Mouse (Mus musculus) intestine, embryonic 14.5 days (tissue): ENCODE measurements around the gene Hmx1. TPM values are rescaled to one million over a fixed set of nuclear protein-coding genes. Genes with fewer than 3 reads are reported as not detected.

Experiments used
- ATAC-seq: fragments of 200-750 bp; cut with Nextera tagmentation; replicated peaks from 2 replicates; pipeline ENCODE4 v1.8.0; 2017; ENCODE audit warnings: low read depth, moderate number of reproducible peaks, moderate TSS enrichment, moderate library complexity; ENCODE audit not compliant: low FRiP score, low TSS enrichment
- DNase-seq: peaks from one replicate; pipeline ENCODE4 v3.0.0-alpha.2; 2018; ENCODE audit warnings: low spot score
- H3K27ac ChIP-seq: fragments of 300-500 bp; sonication (generic); 2 replicates; pipeline ENCODE4 v1.5.1; 2014; ENCODE audit warnings: low read depth, mild to moderate bottlenecking, control low read depth
- H3K27me3 ChIP-seq: fragments of 300-500 bp; sonication (generic); replicated peaks from 2 replicates; pipeline ENCODE4 v1.6.1; 2014; ENCODE audit warnings: low read length, control low read depth; ENCODE audit not compliant: control insufficient read depth, insufficient read depth
- H3K36me3 ChIP-seq: fragments of 300-500 bp; sonication (generic); 2 replicates; pipeline ENCODE4 v1.6.1; 2014; ENCODE audit warnings: low read length, control low read depth; ENCODE audit not compliant: control insufficient read depth, insufficient read depth
- H3K4me1 ChIP-seq: fragments of 300-500 bp; sonication (generic); replicated peaks from 2 replicates; pipeline ENCODE4 v1.6.1; 2014; ENCODE audit warnings: low read length, control low read depth, mixed read lengths; ENCODE audit not compliant: control insufficient read depth, insufficient read depth
- H3K4me2 ChIP-seq: fragments of 300-500 bp; sonication (generic); 2 replicates; pipeline ENCODE4 v1.6.1; 2014; ENCODE audit warnings: low read length
- H3K4me3 ChIP-seq: fragments of 300-500 bp; sonication (generic); 2 replicates; pipeline ENCODE4 v1.5.1; 2014; ENCODE audit warnings: low read depth, low read length, control low read depth, mixed read lengths
- H3K9ac ChIP-seq: fragments of 300-500 bp; sonication (generic); 2 replicates; pipeline ENCODE4 v1.6.1; 2014; ENCODE audit warnings: mild to moderate bottlenecking, low read length
- H3K9me3 ChIP-seq: fragments of 300-500 bp; sonication (generic); 2 replicates; pipeline ENCODE4 v1.6.1; 2016; ENCODE audit warnings: low read length, control low read depth; ENCODE audit not compliant: control insufficient read depth
- WGBS: fragments of 180-500 bp; shearing (Covaris S2); extraction: QIAGEN DNeasy Blood & Tissue Kit; methylation state at CpG from one replicate; pipeline ENCODE4 v1.1.7; 2014; 5-methylcytosine and 5-hydroxymethylcytosine counted together
- polyA plus RNA-seq: library from polyadenylated mRNA; unstranded; fragments of >200 nt; fragmentation: Nextera tagmentation; extraction: Ambion mirVana; gene quantifications from 2 replicates; pipeline ENCODE4 v1.2.1, GENCODE M21; 2014

Gene Hmx1
- polyA plus RNA-seq, 1 experiment from 2014 or later, result not detected

DNA sequence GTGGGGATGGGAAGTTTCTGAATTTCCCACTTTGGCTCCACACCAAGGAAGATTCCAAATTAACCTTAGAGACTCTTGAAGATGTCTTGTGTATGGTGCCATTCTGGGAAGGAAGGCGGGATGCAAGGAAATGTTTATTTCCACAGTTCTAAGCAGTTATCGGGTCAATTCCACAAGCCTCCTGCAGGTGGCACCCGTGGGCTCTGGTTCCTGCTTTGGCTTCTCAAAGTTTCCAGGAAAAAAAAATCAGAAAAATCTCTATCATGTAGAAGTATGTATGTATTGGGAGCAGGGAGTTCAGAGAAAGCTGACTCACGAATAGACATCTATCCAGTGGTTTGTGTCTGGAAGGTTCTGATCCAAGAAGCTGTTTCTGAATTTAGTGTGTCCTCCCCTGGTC, 9.1 kb upstream of the Hmx1 start:
- peaks cover 94% of the 10 kb centered on the region for H3K27me3 ChIP-seq
- H3K27ac ChIP-seq, result no peak overlapping the region
- H3K4me3 ChIP-seq, result no peak overlapping the region
- no peaks in the 10 kb centered on the region for H3K9me3 ChIP-seq
- H3K9ac ChIP-seq, result no peak overlapping the region
- no peaks in the 10 kb centered on the region for H3K36me3 ChIP-seq
- no peak overlapping the region for H3K4me2 ChIP-seq
- 2% methylated on average over 4 of the region's 4 CpGs for WGBS
- DNase-seq (peak; percentile 84), ATAC-seq (no peak)
- H3K4me1 ChIP-seq, result no peaks in the 10 kb centered on the region

DNA sequence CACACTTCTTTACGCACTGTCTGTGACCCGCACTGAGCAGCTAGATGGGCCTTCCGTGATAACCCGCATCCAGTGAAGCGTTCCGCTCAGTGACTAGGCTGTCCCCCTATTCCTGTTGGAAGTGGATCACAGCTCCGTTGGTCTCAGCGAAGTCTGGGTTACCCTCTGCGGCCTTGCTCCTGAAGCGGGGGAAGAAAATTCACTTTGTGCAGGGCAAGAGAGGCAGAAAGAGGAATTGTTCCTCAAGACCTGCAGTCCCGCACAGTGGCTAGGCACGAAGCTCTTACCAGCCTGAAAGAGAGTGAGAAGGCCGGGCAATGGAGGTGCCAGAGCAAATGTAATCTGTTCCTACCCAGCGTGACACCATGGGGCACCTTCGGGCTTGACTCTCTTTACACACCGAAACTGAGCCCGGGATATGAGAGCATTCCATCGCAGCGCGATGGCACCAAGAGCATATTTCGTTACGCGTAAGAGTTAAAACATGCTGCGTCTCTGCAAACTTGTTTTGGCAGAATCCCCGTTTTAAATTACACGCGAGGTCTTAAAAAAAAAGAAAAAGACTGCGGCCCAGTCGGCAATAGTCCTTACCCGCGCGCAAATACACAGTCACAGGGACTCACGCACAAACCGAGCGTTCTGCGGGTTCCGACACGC, 946 bp upstream of the Hmx1 start:
- peak overlapping the region; percentile 72 for H3K4me2 ChIP-seq
- H3K27ac ChIP-seq, result no peak overlapping the region
- 2% methylated on average over 38 of the region's 38 CpGs for WGBS
- H3K36me3 ChIP-seq, result no peaks in the 10 kb centered on the region
- peak overlapping the region; percentile 51 for H3K4me3 ChIP-seq
- peaks cover 100% of the 10 kb centered on the region for H3K27me3 ChIP-seq
- no peak overlapping the region for H3K9ac ChIP-seq
- ATAC-seq (no peak), DNase-seq (no peak)
- 0 out of 2 replicates have a peak, but pooled peaks cover 2% of the 10 kb centered on the region for H3K9me3 ChIP-seq
- H3K4me1 ChIP-seq, result peaks cover 2% of the 10 kb centered on the region; the same call in 1 of the 2 replicates

DNA sequence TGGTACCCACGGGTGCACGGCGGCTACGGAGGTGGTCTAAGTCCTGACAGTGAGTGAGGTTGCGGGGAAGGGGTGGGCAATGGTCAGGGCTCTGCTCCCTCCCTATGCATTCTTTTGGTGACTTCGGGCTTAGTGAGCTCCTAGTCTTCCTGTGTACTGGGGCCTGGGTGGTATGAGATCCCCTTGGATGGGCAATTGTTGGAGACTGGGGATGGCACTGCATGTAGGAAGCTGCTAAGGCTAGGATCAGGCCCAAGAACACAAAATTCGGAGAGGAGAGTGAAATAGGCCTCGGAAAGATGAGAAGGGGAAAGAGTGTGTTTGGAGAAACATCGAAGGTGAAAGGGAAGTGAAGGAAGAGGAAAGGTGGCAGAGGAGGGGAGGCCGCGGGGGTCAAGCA, 533 bp downstream of the Hmx1 start:
- H3K9ac ChIP-seq, result no peak overlapping the region
- peaks cover 100% of the 10 kb centered on the region for H3K27me3 ChIP-seq
- H3K9me3 ChIP-seq, result 0 out of 2 replicates have a peak, but pooled peaks cover 2% of the 10 kb centered on the region
- H3K4me2 ChIP-seq, result 0 out of 2 replicates have a peak overlapping the region, but pooled peaks have one; percentile 72
- 3% methylated on average over 11 of the region's 11 CpGs for WGBS
- DNase-seq, result no peak
- H3K36me3 ChIP-seq, result no peaks in the 10 kb centered on the region
- H3K27ac ChIP-seq, result no peak overlapping the region
- no peak for ATAC-seq
- H3K4me3 ChIP-seq, result peak overlapping the region; percentile 51; the same call in 1 of the 2 replicates
- H3K4me1 ChIP-seq, result peaks cover 2% of the 10 kb centered on the region; the same call in 1 of the 2 replicates

DNA sequence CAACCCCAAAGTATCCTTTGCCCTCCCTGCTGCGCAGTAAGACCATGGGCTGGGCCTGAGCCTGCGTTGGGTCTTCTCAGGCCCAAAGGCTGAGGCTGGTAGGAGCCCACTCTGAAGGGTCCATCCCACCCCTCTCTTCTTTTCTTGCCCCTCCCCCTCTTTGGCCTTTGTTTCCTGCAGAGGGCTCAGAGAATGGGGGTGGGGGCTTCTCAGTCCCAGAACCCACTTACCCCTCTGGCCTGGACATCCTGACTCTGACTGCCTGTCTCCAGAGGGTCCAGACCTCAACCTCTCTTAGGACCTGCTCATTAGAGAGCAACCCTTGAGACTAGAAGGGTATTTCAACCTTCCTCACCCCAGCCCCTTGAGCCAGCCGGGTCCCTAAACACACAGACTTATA, 1.0 kb downstream of the Hmx1 start:
- DNase-seq (no peak), ATAC-seq (no peak)
- no peak overlapping the region for H3K4me2 ChIP-seq
- 17% methylated on average over 3 of the region's 3 CpGs for WGBS
- H3K4me3 ChIP-seq, result no peak overlapping the region
- no peaks in the 10 kb centered on the region for H3K36me3 ChIP-seq
- H3K9me3 ChIP-seq, result 0 out of 2 replicates have a peak, but pooled peaks cover 2% of the 10 kb centered on the region
- peaks cover 2% of the 10 kb centered on the region; the same call in 1 of the 2 replicates for H3K4me1 ChIP-seq
- H3K27me3 ChIP-seq, result peaks cover 100% of the 10 kb centered on the region
- no peak overlapping the region for H3K9ac ChIP-seq
- H3K27ac ChIP-seq, result no peak overlapping the region

DNA sequence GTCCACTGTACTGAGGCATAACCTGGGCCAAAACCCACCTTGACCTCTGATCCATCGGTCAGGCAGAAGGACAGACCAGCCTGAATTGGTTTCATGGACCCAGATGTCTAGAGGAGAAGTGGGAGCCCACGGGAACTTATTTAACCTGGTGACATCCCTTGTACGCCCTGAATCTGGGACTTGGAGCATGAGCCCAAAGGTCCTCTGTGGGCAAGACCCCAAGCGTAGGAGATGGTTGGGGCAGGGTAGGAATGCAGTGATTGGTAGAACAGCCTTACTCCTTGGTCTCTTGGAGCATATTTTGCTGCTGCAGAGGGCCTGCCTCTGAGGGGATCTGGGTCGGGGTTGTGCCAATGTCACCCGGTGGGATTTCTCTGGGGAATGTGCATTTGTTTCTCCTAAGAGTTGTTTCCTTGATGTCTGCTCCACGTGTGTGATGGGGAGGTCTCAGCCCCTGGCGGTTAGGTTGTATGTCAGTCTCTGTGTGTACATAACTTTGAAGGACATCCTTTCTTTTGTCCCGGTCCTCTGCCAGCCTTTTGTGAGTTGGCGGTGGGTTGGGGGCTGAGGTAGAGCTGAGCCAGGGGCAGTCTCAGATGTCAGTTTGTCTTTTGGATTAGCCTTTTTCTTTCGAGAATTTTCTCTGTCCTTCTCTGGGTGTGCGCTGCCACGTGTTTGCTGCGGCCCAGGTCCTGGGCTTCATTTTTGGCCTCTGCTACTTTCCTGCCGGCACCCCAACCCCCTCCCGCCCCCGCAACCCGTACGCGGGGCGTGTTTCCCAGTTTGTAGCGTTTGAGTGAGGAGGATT, 2.1 kb downstream of the Hmx1 start:
- ATAC-seq (no peak), DNase-seq (no peak)
- Histone ChIP-seq H3K4me3 (no peak overlapping the region), H3K27me3 (peaks cover 100% of the 10 kb centered on the region), H3K9me3 (0 out of 2 replicates have a peak, but pooled peaks cover 2% of the 10 kb centered on the region), H3K4me2 (no peak overlapping the region), H3K4me1 (peaks cover 2% of the 10 kb centered on the region; the same call in 1 of the 2 replicates), H3K36me3 (no peaks in the 10 kb centered on the region), H3K27ac (no peak overlapping the region), H3K9ac (no peak overlapping the region)
- WGBS, result 3% methylated on average over 22 of the region's 22 CpGs

DNA sequence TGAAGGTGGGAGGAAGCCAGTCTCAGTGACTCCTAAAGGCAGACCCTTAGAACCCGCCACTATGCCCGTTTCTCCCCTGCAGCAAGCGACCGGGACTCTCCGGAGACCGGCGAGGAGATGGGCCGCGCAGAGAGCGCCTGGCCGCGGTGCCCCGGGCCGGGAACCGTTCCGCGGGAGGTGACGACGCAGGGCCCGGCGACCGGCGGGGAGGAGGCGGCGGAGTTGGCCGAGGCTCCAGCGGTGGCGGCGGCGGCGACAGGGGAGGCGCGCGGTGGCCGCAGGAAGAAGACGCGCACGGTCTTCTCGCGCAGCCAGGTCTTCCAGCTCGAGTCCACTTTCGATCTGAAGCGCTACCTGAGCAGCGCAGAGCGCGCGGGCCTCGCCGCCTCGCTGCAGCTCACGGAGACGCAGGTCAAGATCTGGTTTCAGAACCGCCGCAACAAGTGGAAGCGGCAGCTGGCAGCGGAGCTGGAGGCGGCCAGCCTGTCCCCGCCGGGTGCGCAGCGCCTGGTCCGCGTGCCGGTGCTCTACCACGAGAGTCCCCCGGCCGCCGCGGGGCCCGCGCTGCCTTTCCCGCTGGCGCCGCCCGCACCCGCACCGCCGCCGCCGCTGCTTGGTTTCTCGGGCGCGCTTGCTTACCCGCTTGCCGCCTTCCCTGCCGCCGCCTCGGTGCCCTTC, 2.9 kb downstream of the Hmx1 start:
- ATAC-seq (no peak), DNase-seq (no peak)
- Histone ChIP-seq H3K9ac (no peak overlapping the region), H3K4me1 (peaks cover 2% of the 10 kb centered on the region; the same call in 1 of the 2 replicates), H3K4me3 (0 out of 2 replicates have a peak overlapping the region, but pooled peaks have one; percentile 15), H3K27me3 (peaks cover 100% of the 10 kb centered on the region), H3K36me3 (no peaks in the 10 kb centered on the region), H3K4me2 (peak overlapping the region; percentile 27), H3K27ac (no peak overlapping the region), H3K9me3 (0 out of 2 replicates have a peak, but pooled peaks cover 2% of the 10 kb centered on the region)
- under 1% methylated on average over 86 of the region's 88 CpGs for WGBS

DNA sequence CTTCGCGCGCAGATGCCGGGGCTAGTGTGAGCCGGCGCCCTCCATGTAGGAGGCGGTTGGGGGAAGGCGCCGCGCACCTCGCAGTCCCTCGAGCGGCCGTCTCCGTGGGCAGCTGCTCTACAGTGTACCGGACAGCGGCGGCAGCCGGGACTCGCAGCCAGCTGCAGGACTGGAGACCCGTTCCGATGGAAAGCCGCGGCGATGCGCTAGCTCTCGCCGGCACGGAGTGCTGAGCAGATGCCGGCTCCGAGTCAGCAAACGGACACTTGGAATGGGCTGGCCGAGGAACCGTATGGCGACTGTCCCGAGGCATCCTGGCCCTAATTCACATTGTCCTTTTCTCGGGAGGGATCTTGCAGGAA, 3.4 kb downstream of the Hmx1 start:
- Histone ChIP-seq H3K27ac (no peak overlapping the region), H3K9ac (no peak overlapping the region), H3K4me1 (peaks cover 2% of the 10 kb centered on the region; the same call in 1 of the 2 replicates), H3K36me3 (no peaks in the 10 kb centered on the region), H3K4me2 (peak overlapping the region; percentile 27), H3K4me3 (0 out of 2 replicates have a peak overlapping the region, but pooled peaks have one; percentile 15), H3K9me3 (0 out of 2 replicates have a peak, but pooled peaks cover 2% of the 10 kb centered on the region), H3K27me3 (peaks cover 100% of the 10 kb centered on the region)
- ATAC-seq (no peak), DNase-seq (no peak)
- WGBS, result 0% methylated on average over 37 of the region's 37 CpGs
